Mouse (Mus musculus) heart, adult 2 months (tissue): ENCODE data around the gene Gnao1. TPM values are rescaled to one million over a fixed set of nuclear protein-coding genes. Genes with fewer than 3 reads are reported as not detected.

ENCODE experiments used
- DNase-seq, 2 experiments: peaks; one replicate each; pipeline ENCODE4 v3.0.0; 2021
- H3K27ac ChIP-seq: fragments of 200-600 bp; 2 replicates; pipeline ENCODE4 v1.8.1; 2022
- H3K27me3 ChIP-seq: fragments of 200-500 bp; 2 replicates; pipeline ENCODE4 v1.6.1; 2012; ENCODE audit warnings: mild to moderate bottlenecking, low read length, inconsistent platforms, mixed read lengths; ENCODE audit not compliant: control insufficient read depth, insufficient read depth
- H3K36me3 ChIP-seq: fragments of 200-500 bp; 2 replicates; pipeline ENCODE4 v1.6.1; 2012; ENCODE audit warnings: low read length, inconsistent platforms; ENCODE audit not compliant: control insufficient read depth, insufficient read depth
- H3K4me1 ChIP-seq: fragments of 200-500 bp; 2 replicates; pipeline ENCODE4 v1.6.1; 2011; ENCODE audit warnings: low read length; ENCODE audit not compliant: control insufficient read depth, insufficient read depth
- H3K4me3 ChIP-seq: fragments of 200-600 bp; 2 replicates; pipeline ENCODE4 v1.8.1; 2022
- H3K79me2 ChIP-seq: fragments of 200-500 bp; replicated peaks from 2 replicates; pipeline ENCODE4 v1.6.1; 2012; ENCODE audit warnings: mild to moderate bottlenecking, inconsistent platforms, low read length, moderate library complexity, mixed read lengths; ENCODE audit not compliant: control insufficient read depth, insufficient read depth
- H3K9ac ChIP-seq: fragments of 200-500 bp; 2 replicates; pipeline ENCODE4 v1.6.1; 2012; ENCODE audit warnings: low read depth, mild to moderate bottlenecking, control low read depth, inconsistent platforms, low read length, mixed read lengths
- CTCF ChIP-seq: fragments of 200-600 bp; IDR thresholded peaks from 2 replicates; pipeline ENCODE4 v1.8.1; 2022; ENCODE audit warnings: antibody characterized with exemption, mild to moderate bottlenecking, moderate library complexity
- EP300 ChIP-seq: fragments of 200-500 bp; IDR thresholded peaks from 2 replicates; pipeline ENCODE4 v1.6.1; 2011; ENCODE audit warnings: low read depth, low read length, control low read depth; ENCODE audit not compliant: insufficient read depth
- POLR2A ChIP-seq: fragments of 200-500 bp; IDR thresholded peaks from 2 replicates; pipeline ENCODE4 v1.6.1; 2011; ENCODE audit warnings: mild to moderate bottlenecking, low read depth, low read length, control low read depth; ENCODE audit not compliant: insufficient read depth
- whole genome bisulfite sequencing: fragments of 180-500 bp; shearing (Covaris S2); methylation state at CpG from one replicate; pipeline ENCODE4 v1.1.7; 2018; 5-methylcytosine and 5-hydroxymethylcytosine counted together
- intact Hi-C: fragments of 180-260 bp; cut with DNase I; formaldehyde crosslinking; loops from one replicate; pipeline ENCODE4 v1.15.1; 2025
- polyA plus RNA-seq: library from polyadenylated mRNA; depleted of rRNA; stranded (reverse); fragments of >200 nt; gene quantifications from 2 replicates; pipeline ENCODE4 v1.2.3, GENCODE M21; 2012
- total RNA-seq, 2 experiments: library from RNA; stranded (reverse); gene quantifications; 2 replicates each; pipeline ENCODE4 v1.2.3; 2021

Gnao1 gene
- total and polyA plus RNA-seq, 3 experiments, result 22.4 to 28.3 (median 23.7) TPM

GRCm38 (mm10) chr8:93906961-93907360, 97.2 kb downstream of the Gnao1 start:
- TF ChIP-seq EP300 (no peak), POLR2A (no peak), CTCF (no peak)
- Histone ChIP-seq H3K79me2 (no peaks in the 10 kb centered on the region), H3K27ac (no peak overlapping the region), H3K9ac (no peak overlapping the region), H3K36me3 (no peaks in the 10 kb centered on the region), H3K4me3 (no peak overlapping the region), H3K4me1 (peaks cover 11% of the 10 kb centered on the region), H3K27me3 (no peaks in the 10 kb centered on the region)
- intact Hi-C loops, result no loop called here
- 87% methylated on average over 6 of the region's 6 CpGs for WGBS
- DNase-seq, result no peak

GRCm38 (mm10) chr8:93907987-93908441, 98.2 kb downstream of the Gnao1 start:
- intact Hi-C loops, result no loop called here
- no peak for TF ChIP-seq POLR2A
- TF ChIP-seq CTCF, result no peak
- TF ChIP-seq EP300, result no peak
- Histone ChIP-seq H3K4me1 (peaks cover 11% of the 10 kb centered on the region), H3K27me3 (no peaks in the 10 kb centered on the region), H3K27ac (peak overlapping the region; percentile 61), H3K4me3 (no peak overlapping the region), H3K79me2 (no peaks in the 10 kb centered on the region), H3K36me3 (no peaks in the 10 kb centered on the region), H3K9ac (no peak overlapping the region)
- DNase-seq, result no peak
- 29% methylated on average over 5 of the region's 5 CpGs for WGBS

- peak in 1 of 2 experiments; percentile 40 for DNase-seq
- Histone ChIP-seq H3K36me3 (no peaks in the 10 kb centered on the region), H3K4me3 (no peak overlapping the region), H3K9ac (no peak overlapping the region), H3K27me3 (no peaks in the 10 kb centered on the region), H3K4me1 (peaks cover 11% of the 10 kb centered on the region), H3K79me2 (no peaks in the 10 kb centered on the region), H3K27ac (peak overlapping the region; percentile 61)
- intact Hi-C loops, result no loop called here
- 13% methylated on average over 1 of the region's 1 CpGs for WGBS
- no peak for TF ChIP-seq CTCF
- no peak for TF ChIP-seq POLR2A
- no peak for TF ChIP-seq EP300
Measured at GRCm38 (mm10) chr8:93908546-93908945, 98.8 kb downstream of the Gnao1 start.

- Histone ChIP-seq H3K79me2 (no peaks in the 10 kb centered on the region), H3K4me3 (no peak overlapping the region), H3K27ac (no peak overlapping the region), H3K4me1 (peaks cover 8% of the 10 kb centered on the region), H3K9ac (no peak overlapping the region), H3K27me3 (no peaks in the 10 kb centered on the region), H3K36me3 (no peaks in the 10 kb centered on the region)
- DNase-seq, result no peak
- WGBS, result 64% methylated on average over 7 of the region's 7 CpGs
- intact Hi-C loops, result no loop called here
- TF ChIP-seq POLR2A (no peak), CTCF (no peak), EP300 (no peak)
Measured at GRCm38 (mm10) chr8:93911715-93912555, 102.2 kb downstream of the Gnao1 start.

- 41% methylated on average over 13 of the region's 13 CpGs for WGBS
- peak; percentile 59 to 65 for DNase-seq
- H3K9ac ChIP-seq, result no peak overlapping the region
- TF ChIP-seq CTCF (no peak), POLR2A (no peak), EP300 (no peak)
- no peak overlapping the region for H3K4me3 ChIP-seq
- peaks cover 4% of the 10 kb centered on the region for H3K4me1 ChIP-seq
- intact Hi-C loops, result no loop called here
- H3K36me3 ChIP-seq, result no peaks in the 10 kb centered on the region
- peak overlapping the region; percentile 51 for H3K27ac ChIP-seq
- no peaks in the 10 kb centered on the region for H3K27me3 ChIP-seq
- H3K79me2 ChIP-seq, result no peaks in the 10 kb centered on the region
Measured at GRCm38 (mm10) chr8:93917859-93918421, 108.2 kb downstream of the Gnao1 start.

GRCm38 (mm10) chr8:93918580-93918979, 108.8 kb downstream of the Gnao1 start:
- Histone ChIP-seq H3K36me3 (no peaks in the 10 kb centered on the region), H3K9ac (no peak overlapping the region), H3K27ac (no peak overlapping the region; the same call in none of the 2 replicates), H3K27me3 (no peaks in the 10 kb centered on the region), H3K79me2 (no peaks in the 10 kb centered on the region), H3K4me3 (no peak overlapping the region), H3K4me1 (peaks cover 4% of the 10 kb centered on the region)
- intact Hi-C loops, result no loop called here
- TF ChIP-seq EP300 (no peak), POLR2A (no peak), CTCF (no peak)
- 84% methylated on average over 2 of the region's 2 CpGs for WGBS
- DNase-seq, result no peak
